Mouse (Mus musculus): ENCODE data around the gene Srprb. TPM values are rescaled to one million over a fixed set of nuclear protein-coding genes. Genes with fewer than 3 reads are reported as not detected.

Gene Srprb
- 25.7 and 38.9 TPM in 2 replicates for polyA plus RNA-seq (2015; fragmentation: Nextera tagmentation; extraction: Ambion mirVana)

GRCm38 (mm10) chr9:103201561-103202260, at the start of gene Srprb:
TSS of gene Srprb (minus strand) at chr9:103202137.

GRCm38 (mm10) chr9:103230151-103230951, 28.4 kb upstream of the Srprb start, which contains the start of the genes Gm20425 and Trf:
TSS of gene Gm20425 (minus strand) at chr9:103230307.
TSS of gene Trf (minus strand) at chr9:103230444.

Other genes starting within 250 kb of the Srprb start
- 7.3 and 9.3 TPM in 2 replicates for gene Slco2a1, start 213.4 kb downstream of the Srprb start, polyA plus RNA-seq (2015; fragmentation: Nextera tagmentation; extraction: Ambion mirVana)
- gene Rab6b, start 90.3 kb downstream of the Srprb start, polyA plus RNA-seq (2015; fragmentation: Nextera tagmentation; extraction: Ambion mirVana) = 11.4 and 36.6 TPM in 2 replicates
- gene Gm20425, start 28.2 kb upstream of the Srprb start, polyA plus RNA-seq (2015; fragmentation: Nextera tagmentation; extraction: Ambion mirVana) = 5.1 and 6.5 TPM in 2 replicates
- gene Trf, start 28.3 kb upstream of the Srprb start, polyA plus RNA-seq (2015; fragmentation: Nextera tagmentation; extraction: Ambion mirVana) = 733 and 1,048 TPM in 2 replicates
- 5.1 and 7.2 TPM in 2 replicates for gene 1300017J02Rik, start 102.9 kb upstream of the Srprb start, polyA plus RNA-seq (2015; fragmentation: Nextera tagmentation; extraction: Ambion mirVana)
- 16.1 and 21.9 TPM in 2 replicates for gene Topbp1, start 103.1 kb upstream of the Srprb start, polyA plus RNA-seq (2015; fragmentation: Nextera tagmentation; extraction: Ambion mirVana)
- 51.1 and 69.1 TPM in 2 replicates for gene Cdv3, start 163.7 kb upstream of the Srprb start, polyA plus RNA-seq (2015; fragmentation: Nextera tagmentation; extraction: Ambion mirVana)